Mouse (Mus musculus): ENCODE results near the gene Col4a4. TPM values are rescaled to one million over a fixed set of nuclear protein-coding genes. Genes with fewer than 3 reads are reported as not detected.

The Col4a4 gene
- polyA plus RNA-seq, 1 experiment from 2014 or later, result 0.13 TPM

- Histone ChIP-seq H3K27me3 (no peaks in the 10 kb centered on the region), H3K27ac (replicated peaks) (no peak overlapping the region), H3K36me3 (no peaks in the 10 kb centered on the region), H3K4me3 (no peak overlapping the region), H3K9me3 (no peaks in the 10 kb centered on the region), H3K4me1 (peaks cover 3% of the 10 kb centered on the region; the same call in 1 of the 2 replicates), H3K9ac (replicated peaks) (no peak overlapping the region), H3K4me2 (replicated peaks) (no peak overlapping the region)
- WGBS, result 94% methylated on average over 10 of the region's 10 CpGs
- no peak for ATAC-seq (ENCODE audit: low FRiP score, low read depth)
These were observed 116.0 kb downstream of the Col4a4 start for GRCm38 (mm10) chr1:82470516-82471225.

DNA sequence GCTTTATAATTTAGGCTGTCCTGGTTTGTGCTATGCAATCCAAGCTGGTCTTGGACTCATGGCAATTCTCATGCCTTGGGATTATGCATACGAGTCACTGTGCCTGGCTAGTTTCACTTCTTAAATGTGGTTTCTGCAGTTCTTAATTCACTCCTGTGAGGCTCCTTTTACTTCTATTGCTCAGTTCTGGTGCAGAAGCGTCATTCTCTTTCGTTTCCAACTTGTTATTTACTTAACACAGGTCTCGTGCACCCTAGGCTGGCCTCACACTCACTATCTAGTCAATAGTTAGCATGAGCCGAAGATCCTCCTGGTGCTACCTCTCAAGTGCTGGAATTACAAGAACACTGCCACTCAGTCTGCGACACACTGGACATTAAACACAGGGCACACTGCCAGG, 117.8 kb downstream of the Col4a4 start:
- H3K36me3 ChIP-seq, result no peaks in the 10 kb centered on the region
- ATAC-seq (ENCODE audit: low FRiP score, low read depth), result no peak
- H3K9me3 ChIP-seq, result no peaks in the 10 kb centered on the region
- WGBS, result 82% methylated on average over 6 of the region's 6 CpGs
- H3K27ac ChIP-seq (replicated peaks), result no peak overlapping the region
- H3K9ac ChIP-seq (replicated peaks), result no peak overlapping the region
- H3K4me1 ChIP-seq, result peaks cover 5% of the 10 kb centered on the region; the same call in 1 of the 2 replicates
- no peak overlapping the region for H3K4me3 ChIP-seq
- H3K27me3 ChIP-seq, result no peaks in the 10 kb centered on the region
- H3K4me2 ChIP-seq (replicated peaks), result no peak overlapping the region

DNA sequence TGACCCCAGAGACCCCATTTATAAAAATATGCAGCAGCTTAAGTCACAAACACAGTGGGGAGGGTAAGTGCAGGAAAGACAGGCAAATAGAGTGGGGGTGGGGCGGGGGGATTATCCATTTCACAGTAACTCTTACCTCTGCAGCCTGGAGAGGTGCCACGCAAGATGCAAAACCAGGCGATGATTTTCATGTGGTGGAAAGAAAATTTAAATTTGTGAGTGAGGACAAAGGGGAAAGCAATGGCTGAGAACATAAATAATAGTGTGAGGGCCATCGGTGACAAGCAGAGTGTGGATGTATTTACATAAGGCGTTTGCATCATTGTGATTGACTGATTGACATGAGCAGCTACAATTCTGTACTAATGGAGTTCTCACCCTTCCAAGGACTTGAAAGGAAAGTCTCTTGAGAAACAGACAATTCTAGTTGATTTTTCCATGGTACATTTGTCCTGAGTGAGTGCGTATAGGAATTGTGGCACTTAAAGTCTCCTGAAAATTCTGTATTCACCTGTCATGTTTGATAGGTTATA, 121.3 kb downstream of the Col4a4 start:
- Histone ChIP-seq H3K9me3 (no peaks in the 10 kb centered on the region), H3K4me3 (no peak overlapping the region), H3K4me1 (peaks cover 5% of the 10 kb centered on the region; the same call in 1 of the 2 replicates), H3K27me3 (no peaks in the 10 kb centered on the region), H3K9ac (replicated peaks) (no peak overlapping the region), H3K4me2 (replicated peaks) (no peak overlapping the region), H3K36me3 (no peaks in the 10 kb centered on the region), H3K27ac (replicated peaks) (no peak overlapping the region)
- 43% methylated on average over 6 of the region's 6 CpGs for WGBS
- no peak for ATAC-seq (ENCODE audit: low FRiP score, low read depth)

DNA sequence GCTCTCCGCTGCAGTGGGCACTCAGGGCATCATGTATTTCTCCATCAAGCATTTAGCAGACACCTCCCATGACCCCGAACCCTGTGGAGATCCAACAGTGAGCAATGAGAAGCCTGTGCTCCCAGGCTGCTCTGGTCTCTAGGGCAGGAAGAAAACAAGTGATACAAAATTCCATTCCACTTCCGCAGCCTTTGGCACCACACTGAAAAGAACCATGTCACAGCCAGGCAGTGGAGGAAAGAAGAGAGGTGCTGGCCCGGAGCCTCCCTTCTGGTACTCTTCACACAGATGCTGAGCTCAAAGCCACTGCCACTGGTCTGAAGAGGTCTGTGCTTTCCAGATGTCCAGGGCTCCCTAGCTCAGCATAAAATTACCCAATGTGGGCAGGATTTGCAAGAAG, 125.6 kb downstream of the Col4a4 start:
- Histone ChIP-seq H3K9ac (replicated peaks) (no peak overlapping the region), H3K4me2 (replicated peaks) (no peak overlapping the region), H3K4me3 (no peak overlapping the region), H3K27ac (replicated peaks) (no peak overlapping the region), H3K4me1 (peaks cover 5% of the 10 kb centered on the region; the same call in 1 of the 2 replicates), H3K9me3 (no peaks in the 10 kb centered on the region), H3K36me3 (no peaks in the 10 kb centered on the region), H3K27me3 (no peaks in the 10 kb centered on the region)
- ATAC-seq (ENCODE audit: low FRiP score, low read depth), result no peak
- 81% methylated on average over 4 of the region's 4 CpGs for whole genome bisulfite sequencing

- H3K36me3 ChIP-seq, result no peaks in the 10 kb centered on the region
- no peaks in the 10 kb centered on the region for H3K9me3 ChIP-seq
- no peak overlapping the region for H3K27ac ChIP-seq (replicated peaks)
- no peak overlapping the region for H3K4me3 ChIP-seq
- 90% methylated on average over 2 of the region's 2 CpGs for WGBS
- H3K9ac ChIP-seq (replicated peaks), result no peak overlapping the region
- H3K27me3 ChIP-seq, result no peaks in the 10 kb centered on the region
- no peak overlapping the region for H3K4me2 ChIP-seq (replicated peaks)
- H3K4me1 ChIP-seq, result no peaks in the 10 kb centered on the region
- no peak for ATAC-seq (ENCODE audit: low FRiP score, low read depth)
These were observed 126.7 kb downstream of the Col4a4 start for GRCm38 (mm10) chr1:82459926-82460325.

GRCm38 (mm10) chr1:82459350-82459749, 127.3 kb downstream of the Col4a4 start:
- no peak overlapping the region for H3K27ac ChIP-seq (replicated peaks)
- H3K4me2 ChIP-seq (replicated peaks), result no peak overlapping the region
- no peak overlapping the region for H3K4me3 ChIP-seq
- no peaks in the 10 kb centered on the region for H3K9me3 ChIP-seq
- no peak overlapping the region for H3K9ac ChIP-seq (replicated peaks)
- H3K27me3 ChIP-seq, result 0 out of 2 replicates have a peak, but pooled peaks cover under 1% of the 10 kb centered on the region
- no peaks in the 10 kb centered on the region for H3K4me1 ChIP-seq
- 82% methylated on average over 4 of the region's 4 CpGs for WGBS
- no peaks in the 10 kb centered on the region for H3K36me3 ChIP-seq
- ATAC-seq (ENCODE audit: low FRiP score, low read depth), result no peak

DNA sequence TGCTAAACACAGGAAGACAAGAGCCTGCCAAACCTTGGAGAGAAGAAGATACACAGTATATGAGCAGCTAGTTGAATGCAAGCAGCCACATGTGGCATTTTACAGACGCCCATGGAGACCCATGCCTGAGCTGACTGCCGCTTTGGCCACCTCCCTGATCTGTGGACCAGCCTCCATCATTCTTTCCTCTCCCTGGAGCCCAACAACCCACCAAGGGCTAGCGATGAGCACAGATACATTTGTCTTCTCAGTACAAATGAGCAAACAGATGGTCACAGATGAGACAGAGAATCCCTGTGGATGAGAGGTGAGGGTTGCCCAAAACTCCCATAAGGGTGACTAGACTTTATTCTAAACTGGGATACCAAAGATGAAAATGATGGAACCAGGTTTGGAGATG, 132.6 kb downstream of the Col4a4 start:
- H3K4me3 ChIP-seq, result no peak overlapping the region
- peaks cover 9% of the 10 kb centered on the region; the same call in 1 of the 2 replicates for H3K27me3 ChIP-seq
- H3K4me1 ChIP-seq, result peaks cover 6% of the 10 kb centered on the region
- no peak overlapping the region for H3K4me2 ChIP-seq (replicated peaks)
- no peaks in the 10 kb centered on the region for H3K9me3 ChIP-seq
- 88% methylated on average over 3 of the region's 3 CpGs for WGBS
- H3K36me3 ChIP-seq, result no peaks in the 10 kb centered on the region
- no peak overlapping the region for H3K9ac ChIP-seq (replicated peaks)
- H3K27ac ChIP-seq (replicated peaks), result no peak overlapping the region
- ATAC-seq (ENCODE audit: low FRiP score, low read depth), result no peak

- H3K4me2 ChIP-seq (replicated peaks), result no peak overlapping the region
- H3K4me3 ChIP-seq, result no peak overlapping the region
- peaks cover 6% of the 10 kb centered on the region for H3K4me1 ChIP-seq
- peaks cover 9% of the 10 kb centered on the region; the same call in 1 of the 2 replicates for H3K27me3 ChIP-seq
- 27% methylated on average over 6 of the region's 6 CpGs for WGBS
- no peak overlapping the region for H3K27ac ChIP-seq (replicated peaks)
- no peaks in the 10 kb centered on the region for H3K36me3 ChIP-seq
- peak; percentile 78 for ATAC-seq (ENCODE audit: low FRiP score, low read depth)
- H3K9me3 ChIP-seq, result no peaks in the 10 kb centered on the region
- no peak overlapping the region for H3K9ac ChIP-seq (replicated peaks)
These were observed 134.6 kb downstream of the Col4a4 start for GRCm38 (mm10) chr1:82451927-82452651.

GRCm38 (mm10) chr1:82449851-82450250, 136.8 kb downstream of the Col4a4 start:
- H3K4me3 ChIP-seq, result no peak overlapping the region
- H3K27me3 ChIP-seq, result peaks cover 9% of the 10 kb centered on the region; the same call in 1 of the 2 replicates
- H3K4me2 ChIP-seq (replicated peaks), result no peak overlapping the region
- no peak for ATAC-seq (ENCODE audit: low FRiP score, low read depth)
- no peaks in the 10 kb centered on the region for H3K9me3 ChIP-seq
- no peaks in the 10 kb centered on the region for H3K36me3 ChIP-seq
- 82% methylated on average over 4 of the region's 4 CpGs for WGBS
- H3K27ac ChIP-seq (replicated peaks), result no peak overlapping the region
- peaks cover 6% of the 10 kb centered on the region for H3K4me1 ChIP-seq
- H3K9ac ChIP-seq (replicated peaks), result no peak overlapping the region

DNA sequence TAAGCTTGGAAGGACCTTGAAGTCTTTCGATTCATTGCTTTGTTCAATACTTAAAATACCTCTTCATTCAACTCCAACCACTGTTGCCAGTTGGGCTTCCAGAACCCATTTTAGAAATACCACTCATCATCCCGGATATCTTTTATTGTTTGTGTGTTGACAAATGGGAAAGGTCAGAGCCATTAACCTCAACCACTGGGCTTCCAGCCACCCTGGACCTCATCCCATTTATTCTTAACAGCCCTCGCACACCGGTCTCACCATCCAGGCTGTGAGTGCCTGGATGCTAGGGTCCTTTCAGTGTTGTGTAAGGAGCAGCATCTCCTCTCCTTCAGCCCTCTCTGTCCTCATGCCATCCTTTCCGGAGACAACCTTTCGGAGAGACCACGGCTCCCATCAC, 140.6 kb downstream of the Col4a4 start:
- no peak overlapping the region for H3K4me3 ChIP-seq
- H3K4me1 ChIP-seq, result no peaks in the 10 kb centered on the region
- no peak overlapping the region for H3K4me2 ChIP-seq (replicated peaks)
- ATAC-seq (ENCODE audit: low FRiP score, low read depth), result no peak
- H3K27ac ChIP-seq (replicated peaks), result no peak overlapping the region
- no peaks in the 10 kb centered on the region for H3K36me3 ChIP-seq
- H3K9ac ChIP-seq (replicated peaks), result no peak overlapping the region
- WGBS, result 88% methylated on average over 7 of the region's 7 CpGs
- H3K9me3 ChIP-seq, result no peaks in the 10 kb centered on the region
- H3K27me3 ChIP-seq, result no peaks in the 10 kb centered on the region

- no peak for ATAC-seq (ENCODE audit: low FRiP score, low read depth)
- H3K4me3 ChIP-seq, result no peak overlapping the region
- H3K9me3 ChIP-seq, result no peaks in the 10 kb centered on the region
- H3K4me2 ChIP-seq (replicated peaks), result no peak overlapping the region
- H3K27me3 ChIP-seq, result no peaks in the 10 kb centered on the region
- 81% methylated on average over 4 of the region's 4 CpGs for WGBS
- no peak overlapping the region for H3K9ac ChIP-seq (replicated peaks)
- no peak overlapping the region for H3K27ac ChIP-seq (replicated peaks)
- H3K36me3 ChIP-seq, result no peaks in the 10 kb centered on the region
- H3K4me1 ChIP-seq, result no peaks in the 10 kb centered on the region
These were observed 143.1 kb downstream of the Col4a4 start for GRCm38 (mm10) chr1:82443517-82443916.

GRCm38 (mm10) chr1:82440123-82440522, 146.5 kb downstream of the Col4a4 start:
- Histone ChIP-seq H3K4me1 (no peaks in the 10 kb centered on the region), H3K4me2 (replicated peaks) (no peak overlapping the region), H3K9me3 (no peaks in the 10 kb centered on the region), H3K9ac (replicated peaks) (no peak overlapping the region), H3K27ac (replicated peaks) (no peak overlapping the region), H3K27me3 (no peaks in the 10 kb centered on the region), H3K36me3 (no peaks in the 10 kb centered on the region), H3K4me3 (no peak overlapping the region)
- WGBS, result 70% methylated on average over 1 of the region's 1 CpGs
- ATAC-seq (ENCODE audit: low FRiP score, low read depth), result no peak

Data from midbrain, embryonic 12.5 days (tissue).